Mouse (Mus musculus) heart, embryonic 11.5 days (tissue): ENCODE measurements at regions not wholly inside any gene's neighbourhood (a gene's known extent, or its start where the extent isn't known, plus 50 kb on each side); places are given as distances from the start of the nearest gene placed in this dataset.

ENCODE experiments used
- ATAC-seq: fragments of 200-750 bp; cut with Nextera tagmentation; replicated peaks from 2 replicates; pipeline ENCODE4 v1.8.0; 2017; ENCODE audit warnings: moderate library complexity; ENCODE audit not compliant: insufficient number of reproducible peaks, low FRiP score, low TSS enrichment
- H3K27ac ChIP-seq: fragments of 300-500 bp; sonication (generic); 2 replicates; pipeline ENCODE4 v1.5.1; 2014; ENCODE audit warnings: mild to moderate bottlenecking, low read depth, low read length
- H3K27me3 ChIP-seq: fragments of 300-500 bp; sonication (generic); 2 replicates; pipeline ENCODE4 v1.6.1; 2014; ENCODE audit warnings: mild to moderate bottlenecking, low read length, mixed read lengths; ENCODE audit not compliant: control insufficient read depth, insufficient read depth
- H3K36me3 ChIP-seq: fragments of 300-500 bp; sonication (generic); 2 replicates; pipeline ENCODE4 v1.6.1; 2014; ENCODE audit warnings: mild to moderate bottlenecking, low read length, moderate library complexity, mixed read lengths; ENCODE audit not compliant: control insufficient read depth, insufficient read depth
- H3K4me1 ChIP-seq: fragments of 300-500 bp; sonication (generic); 2 replicates; pipeline ENCODE4 v1.6.1; 2014; ENCODE audit warnings: low read length; ENCODE audit not compliant: control insufficient read depth, insufficient read depth
- H3K4me2 ChIP-seq: fragments of 300-500 bp; sonication (generic); 2 replicates; pipeline ENCODE4 v1.6.1; 2014; ENCODE audit warnings: mild to moderate bottlenecking, moderate library complexity
- H3K4me3 ChIP-seq: fragments of 300-500 bp; sonication (generic); 2 replicates; pipeline ENCODE4 v1.5.1; 2014; ENCODE audit warnings: low read depth, low read length
- H3K9ac ChIP-seq: fragments of 300-500 bp; sonication (generic); 2 replicates; pipeline ENCODE4 v1.6.1; 2014; ENCODE audit warnings: mild to moderate bottlenecking, low read depth, low read length, moderate library complexity
- H3K9me3 ChIP-seq: fragments of 300-500 bp; sonication (generic); replicated peaks from 2 replicates; pipeline ENCODE4 v1.6.1; 2016; ENCODE audit warnings: low read length; ENCODE audit not compliant: control insufficient read depth
- WGBS: fragments of 180-500 bp; shearing (Covaris S2); extraction: QIAGEN DNeasy Blood & Tissue Kit; methylation state at CpG from one replicate; pipeline ENCODE4 v1.1.7; 2014; ENCODE audit not compliant: insufficient replicate concordance; 5-methylcytosine and 5-hydroxymethylcytosine counted together

GRCm38 (mm10) chr11:71674319-71674718, 75.4 kb upstream of the Wscd1 start:
- no peak for ATAC-seq
- 37% methylated on average over 5 of the region's 5 CpGs for WGBS
- H3K4me1 ChIP-seq = no peaks in the 10 kb centered on the region

DNA sequence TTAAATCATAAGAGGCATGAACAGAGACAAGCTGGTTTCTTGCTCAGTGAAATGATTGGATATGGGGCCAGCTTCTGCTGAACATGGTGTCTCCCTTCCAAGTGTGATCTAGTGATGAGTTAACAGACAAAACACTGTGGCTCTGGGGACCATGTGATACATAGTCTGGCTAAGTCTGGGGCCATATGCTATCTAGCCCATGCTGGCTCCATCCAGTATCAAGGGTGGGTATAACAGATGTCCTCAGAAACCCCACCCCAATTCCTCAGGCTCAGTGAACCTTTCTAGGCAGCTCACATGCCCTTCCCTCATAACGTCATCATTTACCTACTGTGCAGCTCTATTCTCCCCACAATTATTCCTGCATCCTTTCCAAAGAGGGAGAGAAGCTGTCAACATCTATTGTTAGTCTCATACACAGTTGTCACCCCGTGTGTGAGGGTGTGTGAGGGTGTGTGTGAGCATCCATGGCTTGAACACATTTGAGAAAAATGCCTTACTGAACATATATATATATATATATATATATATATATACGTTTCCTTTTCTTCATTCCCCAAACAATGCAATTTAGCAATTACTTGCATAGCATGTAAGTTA, 73.9 kb upstream of the Wscd1 start:
- no peaks in the 10 kb centered on the region for H3K36me3 ChIP-seq
- no peaks in the 10 kb centered on the region for H3K4me1 ChIP-seq
- ATAC-seq = no peak
- H3K4me3 ChIP-seq = no peak overlapping the region
- H3K9ac ChIP-seq = no peak overlapping the region
- H3K4me2 ChIP-seq = no peak overlapping the region
- H3K9me3 ChIP-seq = no peaks in the 10 kb centered on the region
- no peak overlapping the region for H3K27ac ChIP-seq
- no peaks in the 10 kb centered on the region for H3K27me3 ChIP-seq
- WGBS = 69% methylated on average over 3 of the region's 3 CpGs

More at GRCm38 (mm10) chr11:71674319-71674718, 75.4 kb upstream of the Wscd1 start:
- H3K4me3 ChIP-seq = no peak overlapping the region
- no peaks in the 10 kb centered on the region for H3K27me3 ChIP-seq
- no peaks in the 10 kb centered on the region for H3K9me3 ChIP-seq
- H3K36me3 ChIP-seq = no peaks in the 10 kb centered on the region
- no peak overlapping the region for H3K9ac ChIP-seq
- no peak overlapping the region for H3K4me2 ChIP-seq
- H3K27ac ChIP-seq = no peak overlapping the region

DNA sequence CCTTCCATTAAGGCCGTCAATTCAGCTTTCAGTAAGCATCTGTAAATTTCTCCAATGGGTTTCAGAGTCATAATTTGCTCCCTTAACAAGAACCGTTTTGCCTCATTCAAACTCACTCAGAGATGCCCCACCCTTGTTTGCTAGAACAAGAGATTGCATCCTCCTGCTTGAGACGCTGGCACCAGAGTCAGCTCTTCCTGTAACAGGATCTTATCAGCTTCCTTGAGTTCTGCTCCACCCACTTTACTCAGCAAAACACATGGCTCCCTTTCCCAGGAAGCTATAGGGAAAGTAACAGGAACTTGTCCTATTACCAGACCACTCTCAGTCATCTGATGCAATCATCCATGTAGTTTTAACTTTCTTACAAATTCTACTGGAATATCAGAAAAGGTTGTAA, 52.7 kb upstream of the Wscd1 start:
- H3K4me3 ChIP-seq = no peak overlapping the region
- no peak overlapping the region for H3K9ac ChIP-seq
- no peaks in the 10 kb centered on the region for H3K4me1 ChIP-seq
- no peak overlapping the region for H3K4me2 ChIP-seq
- no peaks in the 10 kb centered on the region for H3K27me3 ChIP-seq
- no peak for ATAC-seq
- no peaks in the 10 kb centered on the region for H3K9me3 ChIP-seq
- WGBS = 29% methylated on average over 3 of the region's 3 CpGs
- no peak overlapping the region for H3K27ac ChIP-seq
- no peaks in the 10 kb centered on the region for H3K36me3 ChIP-seq

DNA sequence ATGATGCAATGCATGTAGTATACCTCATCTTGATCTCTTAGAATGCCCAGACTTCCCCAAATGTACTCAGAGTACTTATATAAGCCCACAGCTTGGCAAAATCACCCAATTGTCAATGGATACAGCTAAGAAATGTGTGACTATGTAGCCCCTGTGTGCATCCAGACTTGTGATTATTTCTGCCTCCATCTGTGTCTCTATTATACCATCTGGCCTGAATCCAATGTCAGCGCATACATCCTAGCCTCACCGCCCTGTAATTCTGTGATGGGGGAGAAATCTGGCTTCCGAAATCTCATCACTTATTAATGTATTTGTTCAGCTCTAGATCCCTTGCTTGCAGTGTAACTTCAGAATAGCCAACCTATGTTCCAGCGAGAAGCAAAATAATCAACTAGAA, 50.9 kb upstream of the Wscd1 start:
- Histone ChIP-seq H3K4me1 (no peaks in the 10 kb centered on the region), H3K27ac (no peak overlapping the region), H3K27me3 (no peaks in the 10 kb centered on the region), H3K4me3 (no peak overlapping the region), H3K9ac (no peak overlapping the region), H3K36me3 (no peaks in the 10 kb centered on the region), H3K9me3 (no peaks in the 10 kb centered on the region), H3K4me2 (no peak overlapping the region)
- WGBS = 93% methylated on average over 4 of the region's 4 CpGs
- ATAC-seq = no peak
